Mouse (Mus musculus) ES-Bruce4 (cell line): ENCODE data around the gene Abcc9. TPM values are rescaled to one million over a fixed set of nuclear protein-coding genes. Genes with fewer than 3 reads are reported as not detected.

Experiments
- H3K27ac ChIP-seq: 2 replicates; pipeline ENCODE4 v1.5.1; 2012; ENCODE audit warnings: low read length, inconsistent platforms; ENCODE audit not compliant: insufficient read depth
- H3K27me3 ChIP-seq: 2 replicates; pipeline ENCODE4 v1.6.1; 2012; ENCODE audit warnings: mild to moderate bottlenecking, low read length, inconsistent platforms; ENCODE audit not compliant: control insufficient read depth, poor library complexity, insufficient read depth, severe bottlenecking
- H3K36me3 ChIP-seq: 2 replicates; pipeline ENCODE4 v1.6.1; 2012; ENCODE audit warnings: inconsistent platforms, mild to moderate bottlenecking, low read length, moderate library complexity; ENCODE audit not compliant: control insufficient read depth, poor library complexity, insufficient read depth, severe bottlenecking
- H3K4me1 ChIP-seq: one replicate; pipeline ENCODE4 v1.8.1; 2011; ENCODE audit warnings: low read length; ENCODE audit not compliant: control insufficient read depth, insufficient read depth
- H3K4me3 ChIP-seq: 2 replicates; pipeline ENCODE4 v1.5.1; 2011; ENCODE audit warnings: low read depth, mild to moderate bottlenecking, low read length
- H3K9ac ChIP-seq: 2 replicates; pipeline ENCODE4 v1.6.1; 2012; ENCODE audit warnings: low read depth, mild to moderate bottlenecking, inconsistent platforms; ENCODE audit not compliant: poor library complexity, severe bottlenecking
- H3K9me3 ChIP-seq: replicated peaks from 2 replicates; pipeline ENCODE4 v1.6.1; 2012; ENCODE audit warnings: mild to moderate bottlenecking, low read length, inconsistent platforms; ENCODE audit not compliant: control insufficient read depth, poor library complexity, insufficient read depth, severe bottlenecking
- CTCF ChIP-seq: IDR thresholded peaks from one replicate; pipeline ENCODE4 v1.8.1; 2011; ENCODE audit warnings: low read depth, low read length
- EP300 ChIP-seq: IDR thresholded peaks from 2 replicates; pipeline ENCODE4 v1.6.1; 2011; ENCODE audit warnings: low read depth, low read length; ENCODE audit not compliant: insufficient read depth
- POLR2A ChIP-seq: IDR thresholded peaks from one replicate; pipeline ENCODE4 v1.8.1; 2011; ENCODE audit warnings: low read length; ENCODE audit not compliant: insufficient read depth
- polyA plus RNA-seq: library from polyadenylated mRNA; stranded (reverse); fragments of >200 nt; gene quantifications from 2 replicates; pipeline ENCODE4 v1.2.4, GENCODE M21; 2011; ENCODE audit warnings: low read depth; ENCODE audit not compliant: missing spikeins, insufficient read depth, insufficient read length

Abcc9 gene
- polyA plus RNA-seq, 1 experiment = 0.36 TPM

GRCm38 (mm10) chr6:142715026-142715425 lies 12.9 kb upstream of the Abcc9 start:
- Histone ChIP-seq H3K27me3 (no peaks in the 10 kb centered on the region), H3K9me3 (no peaks in the 10 kb centered on the region), H3K4me3 (no peak overlapping the region), H3K27ac (no peak overlapping the region), H3K9ac (no peak overlapping the region), H3K4me1 (no peaks in the 10 kb centered on the region), H3K36me3 (no peaks in the 10 kb centered on the region)
- TF ChIP-seq POLR2A (no peak), EP300 (no peak), CTCF (no peak)

GRCm38 (mm10) chr6:142711106-142711505 lies 9.0 kb upstream of the Abcc9 start:
- Histone ChIP-seq H3K9ac (no peak overlapping the region), H3K4me1 (no peaks in the 10 kb centered on the region), H3K4me3 (no peak overlapping the region), H3K9me3 (no peaks in the 10 kb centered on the region), H3K27ac (no peak overlapping the region), H3K27me3 (no peaks in the 10 kb centered on the region), H3K36me3 (no peaks in the 10 kb centered on the region)
- no peak for TF ChIP-seq EP300
- TF ChIP-seq CTCF = no peak
- TF ChIP-seq POLR2A = no peak

GRCm38 (mm10) chr6:142710690-142711089 lies 8.6 kb upstream of the Abcc9 start:
- Histone ChIP-seq H3K27ac (no peak overlapping the region), H3K9me3 (no peaks in the 10 kb centered on the region), H3K9ac (no peak overlapping the region), H3K27me3 (no peaks in the 10 kb centered on the region), H3K4me1 (no peaks in the 10 kb centered on the region), H3K4me3 (no peak overlapping the region), H3K36me3 (no peaks in the 10 kb centered on the region)
- TF ChIP-seq EP300 (no peak), POLR2A (no peak), CTCF (no peak)

- Histone ChIP-seq H3K9ac (no peak overlapping the region), H3K27me3 (no peaks in the 10 kb centered on the region), H3K36me3 (no peaks in the 10 kb centered on the region), H3K27ac (no peak overlapping the region), H3K4me3 (no peak overlapping the region), H3K9me3 (no peaks in the 10 kb centered on the region), H3K4me1 (no peaks in the 10 kb centered on the region)
- no peak for TF ChIP-seq CTCF
- TF ChIP-seq EP300 = no peak
- no peak for TF ChIP-seq POLR2A
These were observed 6.3 kb upstream of the Abcc9 start for GRCm38 (mm10) chr6:142708369-142708768.

GRCm38 (mm10) chr6:142706688-142707087 lies 4.6 kb upstream of the Abcc9 start:
- Histone ChIP-seq H3K27me3 (no peaks in the 10 kb centered on the region), H3K9me3 (no peaks in the 10 kb centered on the region), H3K36me3 (no peaks in the 10 kb centered on the region), H3K9ac (no peak overlapping the region), H3K27ac (no peak overlapping the region), H3K4me3 (no peak overlapping the region), H3K4me1 (no peaks in the 10 kb centered on the region)
- TF ChIP-seq CTCF (peak; percentile 58), POLR2A (no peak), EP300 (no peak)

GRCm38 (mm10) chr6:142703441-142703930 lies 1.4 kb upstream of the Abcc9 start:
- no peak for TF ChIP-seq POLR2A
- no peak for TF ChIP-seq EP300
- TF ChIP-seq CTCF = no peak
- Histone ChIP-seq H3K36me3 (no peaks in the 10 kb centered on the region), H3K27ac (no peak overlapping the region), H3K4me1 (no peaks in the 10 kb centered on the region), H3K27me3 (no peaks in the 10 kb centered on the region), H3K9me3 (no peaks in the 10 kb centered on the region), H3K9ac (no peak overlapping the region), H3K4me3 (no peak overlapping the region)
